Mouse (Mus musculus): ENCODE data around the gene Runx2.

GRCm38 (mm10) chr17:44818825-44819224, 4.2 kb upstream of the Runx2 start:
- no peak for TF ChIP-seq POLR2A (IDR thresholded peaks at IDR 0.05; ENCODE audit: low read depth, low read length)
- TF ChIP-seq CTCF (IDR thresholded peaks at IDR 0.05; ENCODE audit: extremely low read depth, insufficient read length, insufficient replicate concordance, low read depth, low read length) = no peak
